Mouse (Mus musculus) megakaryocyte-erythroid progenitor cell, adult 5-6 weeks (primary cell): ENCODE data around the gene Trim34a. TPM values are rescaled to one million over a fixed set of nuclear protein-coding genes. Genes with fewer than 3 reads are reported as not detected.
"Not testable (repeated sequence)": the region's sequence is repeated elsewhere in the genome, so short reads cannot be mapped to it uniquely, and the experiment has no call there.

ENCODE experiments used
- ATAC-seq: replicated peaks from 2 replicates; pipeline ENCODE4 v1.8.0; 2016; ENCODE audit warnings: mild to moderate bottlenecking, inconsistent platforms; ENCODE audit not compliant: severe bottlenecking, poor library complexity, low FRiP score, low TSS enrichment
- total RNA-seq, 2 experiments: library from RNA; stranded (forward) in 1 of 2; stranded (reverse) in 1 of 2; fragments of 200-1000, 215-1000 nt in 1 of 2; fragments of >200 nt in 1 of 2; fragmentation: Nextera tagmentation in 1 of 2; gene quantifications; 2 replicates each; pipeline ENCODE4 v1.2.3; 2014 to 2017

Gene Trim34a
- 7.6 and 21.4 TPM in 2 replicates for total RNA-seq (2014; fragmentation: Nextera tagmentation)
- 10.9 and 21.9 TPM in 2 replicates for total RNA-seq (2017)

DNA sequence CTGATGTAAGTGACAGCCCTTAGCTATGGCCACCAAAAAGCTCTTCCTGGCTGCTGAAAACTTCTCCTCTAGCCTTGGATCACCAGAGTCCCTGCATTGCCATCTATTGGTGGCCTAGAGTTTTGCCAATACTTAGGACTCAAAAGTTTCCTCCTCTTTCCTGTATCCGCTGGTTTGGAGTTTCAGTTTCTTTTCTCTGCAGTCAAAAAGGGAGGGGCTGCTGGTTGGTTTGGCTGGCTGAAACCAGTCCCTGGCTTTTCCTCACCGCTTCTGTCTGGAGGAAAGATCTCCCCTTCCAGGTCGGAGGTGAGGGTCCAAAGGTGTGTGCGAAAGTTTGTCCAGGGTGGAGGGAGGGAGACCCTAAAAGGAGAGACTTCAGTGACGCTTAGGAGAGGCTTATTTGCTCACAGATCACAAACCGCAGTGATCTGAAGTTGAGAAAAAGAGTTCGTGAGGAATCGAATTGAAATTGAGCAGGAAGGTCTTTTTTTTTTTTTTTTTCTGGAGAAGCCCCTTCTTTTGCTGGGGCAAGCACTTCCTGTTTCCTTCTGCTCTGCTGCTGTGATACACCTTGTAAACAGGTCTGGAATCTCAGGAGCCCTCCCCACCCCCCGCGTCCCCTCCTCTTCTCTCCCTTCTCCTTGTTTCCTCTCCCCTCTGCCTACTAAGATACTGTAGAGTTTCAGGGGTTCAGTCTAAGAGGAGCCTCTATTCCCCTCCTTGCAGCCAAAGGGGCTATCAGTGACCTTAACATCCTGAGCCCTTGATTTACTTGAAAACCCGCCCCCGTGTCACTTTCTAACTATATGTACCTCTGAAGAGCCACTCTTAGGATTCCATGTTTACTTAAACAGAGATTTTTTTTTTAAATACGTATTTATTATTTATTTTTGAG is at the start of gene Trim34a:
Gene Trim34a (plus strand): TSS at position 171 of the 895 bp plus-strand sequence.
- ATAC-seq, result peak; percentile 99

DNA sequence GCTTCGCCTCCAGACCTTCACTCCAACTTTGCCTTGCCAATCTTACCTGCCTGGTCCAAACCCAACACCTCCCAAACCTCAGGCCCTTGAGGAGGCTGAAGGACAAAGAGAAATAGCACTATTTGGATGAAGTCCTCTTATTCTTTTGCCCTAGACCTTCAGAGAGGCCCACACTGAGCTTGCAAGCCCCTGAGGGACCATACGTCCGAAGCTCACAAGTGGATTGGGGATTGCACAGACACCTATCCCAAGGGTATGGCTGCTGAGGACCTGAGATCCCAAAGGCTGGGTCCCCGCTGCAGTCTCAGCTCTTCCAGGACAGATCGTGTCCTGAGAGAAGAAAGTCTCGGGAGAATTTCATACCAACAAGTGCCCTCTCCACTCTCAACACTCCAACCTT is 48.4 kb upstream of the Trim34a start, which contains the start of gene Olfr649:
Gene Olfr649 (minus strand): TSS at position 101 of the 400 bp plus-strand sequence.
- ATAC-seq, result no peak

DNA sequence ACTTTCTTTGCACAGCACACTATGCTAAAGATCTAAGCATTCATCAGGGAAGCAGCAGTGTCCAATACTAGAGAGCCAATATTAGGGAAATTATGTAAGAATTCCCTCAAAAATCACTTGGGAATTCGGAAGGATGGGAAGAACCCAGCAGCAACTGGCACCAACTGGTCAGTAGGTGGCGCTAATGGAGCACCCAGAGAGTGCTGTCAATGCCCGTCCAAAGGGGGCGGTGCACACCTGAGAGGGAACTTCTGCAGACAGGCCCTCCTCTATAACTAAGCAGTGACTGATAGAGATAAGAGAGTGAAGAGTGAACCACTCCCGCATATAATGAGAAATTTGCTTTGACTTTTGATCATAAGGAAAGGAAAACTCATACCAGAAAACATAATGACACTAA is 44.4 kb upstream of the Trim34a start:
- ATAC-seq, result peak; percentile 96

DNA sequence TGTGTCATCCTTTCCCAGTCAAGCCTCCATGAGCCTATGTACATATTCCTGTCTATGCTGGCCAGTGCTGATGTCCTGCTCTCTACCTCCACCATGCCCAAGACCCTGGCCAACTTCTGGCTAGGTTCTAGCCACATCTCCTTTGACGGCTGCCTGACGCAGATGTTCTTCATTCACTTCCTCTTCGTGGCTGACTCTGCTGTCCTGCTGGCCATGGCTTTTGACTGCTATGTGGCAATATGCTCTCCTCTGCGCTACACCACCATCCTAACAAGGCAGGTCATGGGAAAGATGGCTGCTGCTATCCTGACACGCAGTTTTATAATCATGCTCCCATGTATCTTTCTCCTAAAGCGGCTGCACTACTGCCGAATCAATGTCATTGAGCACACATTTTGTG is 38.1 kb upstream of the Trim34a start:
- 0 out of 2 replicates have a peak, but pooled peaks have one; percentile 18 for ATAC-seq

DNA sequence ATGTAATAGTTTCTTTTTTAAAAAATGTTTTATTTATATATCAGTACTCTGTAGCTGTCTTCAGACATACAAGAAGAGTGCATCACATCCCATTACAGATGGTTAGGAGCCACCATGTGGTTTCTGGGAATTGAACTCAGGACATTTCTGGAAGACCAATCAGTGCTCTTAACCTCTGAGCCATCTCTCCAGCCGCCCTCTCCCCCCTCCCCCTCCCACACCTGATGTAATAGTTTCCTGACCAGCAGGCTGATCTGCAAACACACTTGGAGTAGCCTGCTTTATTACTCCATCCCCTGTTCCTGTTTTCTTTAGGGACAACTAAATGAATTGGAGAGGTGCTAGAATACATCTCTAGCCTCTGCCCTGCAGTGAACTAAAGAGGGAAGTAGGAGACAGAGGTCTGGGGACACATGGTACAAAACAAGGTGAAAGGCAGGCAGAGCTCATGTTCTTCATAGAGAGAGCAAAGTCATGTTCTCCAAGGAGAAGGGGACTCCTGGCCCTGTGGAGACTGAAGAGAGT is 28.2 kb upstream of the Trim34a start:
- no peak for ATAC-seq

DNA sequence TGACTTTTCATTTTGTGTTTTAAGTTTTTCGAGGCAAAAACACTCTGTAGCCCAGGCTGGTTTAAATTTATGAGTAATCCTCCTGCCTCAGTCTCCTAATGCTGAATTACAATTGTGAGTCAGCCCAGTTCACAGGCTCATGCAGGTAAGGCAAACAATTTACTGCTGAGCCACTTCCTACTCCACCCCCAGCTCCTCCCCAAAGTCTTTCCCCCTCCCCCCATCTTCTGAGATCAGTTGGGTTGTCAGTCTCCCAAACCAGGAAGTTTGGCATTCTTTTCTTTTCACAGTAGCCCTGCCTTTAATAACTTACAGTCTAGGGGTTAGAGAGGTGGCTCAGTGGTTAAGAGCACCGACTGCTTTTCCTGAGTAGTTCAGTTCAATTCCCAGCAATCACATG is 26.4 kb upstream of the Trim34a start:
- no peak; the same call in 1 of the 2 replicates for ATAC-seq

DNA sequence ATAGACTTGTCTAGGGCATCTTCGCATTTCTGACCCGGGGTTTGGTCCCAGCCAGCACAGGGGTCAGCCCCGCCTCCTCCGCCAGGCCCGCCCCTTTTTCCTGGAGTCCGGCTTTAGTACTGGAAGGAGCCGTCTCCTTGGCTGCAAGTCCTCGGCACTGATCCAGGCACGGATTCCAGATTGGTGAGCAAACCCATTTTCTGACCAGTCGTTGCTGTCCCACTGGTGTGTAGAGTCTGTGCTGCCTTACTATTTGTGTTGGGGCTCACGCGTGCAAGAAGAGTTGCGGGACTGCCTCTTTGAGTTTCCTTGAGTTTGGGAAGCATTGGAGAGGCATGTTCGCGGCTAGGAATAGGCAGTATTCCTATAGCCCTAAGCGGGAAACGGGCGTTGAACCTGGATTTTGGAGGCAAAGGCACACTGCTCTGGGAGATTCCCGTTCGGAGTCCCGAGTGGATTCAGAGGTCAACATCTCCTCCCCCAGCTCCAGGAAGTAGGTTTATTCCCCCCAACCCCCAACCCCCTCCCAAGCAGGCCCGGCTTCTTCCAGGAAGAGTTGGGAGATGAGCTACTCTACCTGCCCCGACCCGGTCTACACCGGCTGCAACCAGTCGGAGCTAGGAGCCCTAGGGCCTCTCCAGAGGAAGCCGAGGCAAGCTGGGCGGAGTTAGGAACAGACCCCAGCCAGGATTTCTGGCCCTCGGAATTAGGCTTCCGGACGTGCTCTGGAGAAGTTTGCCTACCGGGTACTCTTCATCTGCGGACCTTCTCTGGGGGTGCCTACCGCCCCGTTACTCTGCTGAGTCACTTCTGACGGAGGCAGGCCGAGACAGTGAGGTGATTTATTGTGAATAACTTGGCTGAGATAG is 25.3 kb upstream of the Trim34a start, which contains the start of gene Trim6:
Gene Trim6 (plus strand): TSS at position 93 of the 869 bp plus-strand sequence.
- peak; percentile 86 for ATAC-seq

DNA sequence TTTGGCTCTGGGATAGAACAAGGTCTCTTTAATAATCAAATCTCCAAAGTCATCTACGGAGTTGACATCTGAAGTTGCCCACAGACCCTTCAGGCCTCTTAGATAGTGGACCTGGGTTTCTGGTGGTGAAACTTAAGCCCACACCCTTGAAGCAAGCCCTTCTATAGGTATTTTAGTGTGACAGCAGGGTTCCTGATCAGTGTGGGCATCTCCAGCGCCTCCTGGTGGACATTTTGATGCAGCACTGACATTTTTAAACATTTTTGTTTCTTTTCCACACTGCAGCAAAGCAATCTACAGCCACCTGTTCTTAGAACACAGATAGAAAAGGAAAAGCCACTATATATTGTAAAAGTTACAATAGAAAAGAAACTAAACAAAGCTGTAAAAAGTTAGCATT is 13.1 kb upstream of the Trim34a start:
- peak; percentile 91 for ATAC-seq

DNA sequence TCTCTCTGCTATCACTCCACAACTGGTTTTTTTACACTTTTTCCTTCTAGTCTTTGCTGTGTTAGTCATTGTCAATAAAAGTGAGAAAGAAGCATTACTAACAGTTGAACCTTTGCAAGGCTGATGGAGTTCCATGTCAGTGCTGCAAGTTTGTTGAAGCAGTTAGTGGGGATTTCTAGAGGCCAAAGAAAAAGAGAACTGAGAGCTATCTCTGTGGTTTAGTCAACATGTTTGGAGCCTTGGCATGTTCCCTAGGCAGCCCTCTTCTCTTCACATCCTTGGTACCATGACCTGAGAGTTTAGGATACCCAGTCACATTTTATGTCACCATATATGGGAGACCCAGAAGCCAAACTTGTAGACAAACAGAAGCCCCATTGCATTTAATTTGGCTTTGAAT is 3.4 kb upstream of the Trim34a start:
- no peak for ATAC-seq

DNA sequence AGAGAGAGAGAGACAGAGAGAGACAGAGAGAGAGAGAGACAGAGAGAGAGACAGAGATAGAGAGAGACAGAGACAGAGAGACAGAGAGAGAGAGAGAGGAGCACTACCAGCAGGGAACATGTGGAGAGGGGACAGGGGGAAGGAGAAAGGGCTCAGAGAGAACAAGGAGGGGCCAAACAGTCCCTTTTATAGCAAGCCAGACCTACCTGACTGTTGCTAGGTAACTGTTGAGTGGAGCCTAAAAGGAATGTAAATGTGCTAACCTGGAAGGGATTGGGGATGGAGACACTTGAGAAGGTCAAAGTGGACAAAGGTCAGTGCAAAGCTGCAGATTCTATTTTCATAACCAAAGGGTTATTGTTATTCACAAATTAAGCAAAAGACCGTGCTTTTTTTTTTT is 641 bp upstream of the Trim34a start:
- ATAC-seq, result no peak

DNA sequence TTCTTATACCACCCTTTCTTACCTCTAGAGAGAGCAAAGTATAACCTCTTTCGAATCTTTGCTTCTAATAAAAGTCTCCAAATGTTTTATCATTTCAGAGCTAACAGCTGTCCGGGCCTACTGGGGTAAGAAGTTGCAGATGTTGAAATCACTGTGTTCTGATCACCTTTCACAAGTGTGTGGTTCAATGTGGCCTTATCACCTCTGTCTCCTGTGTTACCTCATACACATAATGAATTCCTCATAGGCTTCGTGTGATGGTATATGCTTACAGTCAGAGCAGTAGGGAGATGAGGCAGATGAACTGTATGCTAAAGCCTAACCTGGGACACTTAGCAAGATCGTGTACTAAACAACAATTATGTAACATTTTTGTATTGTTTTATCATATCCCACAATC is 16.1 kb downstream of the Trim34a start:
- not testable (repeated sequence) for ATAC-seq

DNA sequence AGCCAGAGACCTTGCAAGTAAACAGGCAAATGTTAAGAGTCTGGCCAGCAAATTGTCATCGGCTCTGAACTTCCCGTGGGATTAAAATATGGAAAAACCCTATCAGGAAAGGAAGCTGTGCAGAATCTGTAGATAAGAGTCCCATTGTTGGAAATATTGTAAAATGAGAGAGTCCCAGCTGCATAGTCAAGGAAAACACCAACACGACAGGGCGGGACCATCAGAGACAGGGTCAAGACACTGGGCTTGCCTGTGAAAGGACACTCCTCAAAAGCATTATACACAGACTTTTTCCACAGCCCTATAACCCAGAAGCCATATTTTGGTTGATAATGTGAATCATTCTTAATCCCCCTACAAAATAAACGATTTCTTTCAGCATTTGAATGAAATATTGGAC is 21.1 kb downstream of the Trim34a start:
- not testable (repeated sequence) for ATAC-seq

DNA sequence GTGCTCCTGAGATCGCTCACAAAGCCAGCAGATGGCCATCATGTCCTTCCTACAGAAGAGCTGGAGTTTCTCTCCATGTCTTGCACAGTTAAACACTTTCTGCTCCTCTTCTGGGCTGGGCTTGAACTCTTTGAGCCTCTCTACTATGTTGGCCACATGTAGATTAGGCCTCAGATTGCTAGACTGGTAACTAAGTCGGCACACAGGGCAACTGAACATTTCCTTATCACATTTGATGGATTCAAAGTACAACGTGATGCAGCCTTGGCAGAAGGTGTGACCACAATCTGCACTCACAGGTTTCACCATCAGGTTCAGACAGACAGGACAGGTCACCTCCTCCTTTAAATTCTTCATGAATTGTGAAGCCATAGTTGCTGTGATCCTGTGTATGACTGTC is 35.1 kb downstream of the Trim34a start:
- 0 out of 2 replicates have a peak, but pooled peaks have one; percentile 67 for ATAC-seq

DNA sequence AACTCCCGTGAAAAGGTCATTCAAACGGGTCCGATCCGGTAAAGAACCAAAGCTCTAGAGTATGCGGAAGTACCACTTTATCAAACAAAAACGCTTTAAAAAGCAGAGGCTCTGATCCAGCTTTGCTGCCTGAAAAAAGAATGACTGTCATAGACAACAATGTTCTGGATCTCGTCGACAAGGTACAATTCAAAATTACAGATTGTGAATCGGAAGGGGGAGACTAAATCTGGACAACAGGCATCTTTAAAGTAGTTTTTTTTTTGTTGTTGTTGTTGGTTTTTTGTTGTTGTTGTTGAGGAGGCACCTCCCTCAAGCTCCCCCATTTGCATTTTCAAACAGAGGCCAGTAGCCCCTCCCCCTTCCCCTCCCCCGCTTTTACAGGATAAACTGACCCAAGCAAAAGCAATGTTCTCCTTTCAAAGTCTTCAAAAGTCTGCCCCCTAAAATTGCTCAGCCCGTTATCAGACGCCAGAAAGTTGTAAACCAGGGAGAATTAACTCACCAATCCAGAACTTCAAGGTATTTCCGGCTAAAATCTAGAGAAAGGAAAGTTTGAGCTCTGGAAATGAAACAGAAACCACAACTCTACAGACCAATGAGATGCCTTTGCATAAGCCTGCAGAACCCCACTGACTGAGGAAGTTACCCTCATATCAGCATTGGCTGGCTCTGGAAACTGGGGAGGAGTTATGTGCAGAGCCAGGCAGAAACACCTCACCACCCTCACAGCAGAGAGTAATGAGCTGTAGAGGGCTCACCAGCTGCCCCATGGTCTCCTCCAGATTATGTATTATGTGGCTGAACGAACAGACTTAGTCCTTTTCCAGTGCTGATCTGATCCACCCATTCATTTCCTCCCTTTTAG is 43.6 kb downstream of the Trim34a start, which contains the start of gene Trim5:
Gene Trim5 (minus strand): TSS at position 519 of the 868 bp plus-strand sequence.
- peak; percentile 100 for ATAC-seq

DNA sequence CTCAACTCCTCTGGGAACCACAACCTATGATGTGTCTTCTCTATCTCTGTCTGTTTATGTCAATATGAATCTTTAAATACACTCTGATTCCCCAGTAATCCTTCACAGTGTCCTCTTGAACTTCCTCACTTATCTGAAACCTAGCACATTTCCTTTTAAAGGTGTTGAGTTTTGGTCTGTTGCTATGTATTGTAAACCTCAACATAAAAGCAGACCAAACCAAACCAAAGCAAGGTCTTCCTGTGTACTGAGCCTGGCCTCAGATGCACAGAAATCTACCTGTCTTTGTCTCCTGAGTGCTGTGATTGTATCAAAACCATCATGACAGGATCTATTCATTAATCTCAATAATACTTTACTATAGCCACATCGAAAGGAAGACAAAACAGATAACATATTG is 46.4 kb downstream of the Trim34a start:
- no peak for ATAC-seq

DNA sequence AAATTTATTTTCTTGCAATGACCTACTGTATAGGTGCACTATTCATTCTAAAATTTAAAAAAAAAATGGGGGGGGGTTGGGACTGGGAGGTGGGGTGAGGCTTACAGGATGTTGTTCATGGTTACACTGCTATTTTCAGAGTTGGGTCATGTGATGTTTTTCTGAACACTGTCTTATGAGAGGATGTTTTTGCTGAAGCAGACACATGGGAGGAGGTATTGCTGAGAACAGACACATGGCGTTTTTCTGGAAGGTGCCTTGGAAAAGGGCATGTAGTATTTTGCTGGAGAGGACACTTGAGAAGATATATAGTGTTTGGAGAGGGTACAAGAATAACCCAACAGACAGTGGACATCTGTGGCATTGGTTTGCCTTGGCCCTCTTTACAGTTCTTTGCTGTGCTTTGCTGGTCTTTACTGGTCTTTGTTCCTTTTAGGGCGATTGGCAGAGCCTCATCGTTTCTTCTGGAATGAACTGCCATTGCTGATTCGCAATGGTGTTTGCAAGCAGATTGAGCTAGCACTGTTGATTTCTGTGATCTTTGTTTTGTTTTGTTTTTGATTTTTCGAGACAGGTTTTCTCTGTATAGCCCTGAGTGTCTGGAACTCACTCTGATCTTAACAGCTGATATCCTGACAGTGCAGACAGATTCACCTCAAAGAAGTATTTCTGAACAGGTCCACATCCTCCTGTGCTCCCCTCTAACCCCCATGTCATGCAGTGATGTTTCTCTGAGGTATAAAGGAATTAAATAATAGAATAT is 47.6 kb downstream of the Trim34a start:
- no peak for ATAC-seq
